ENCODE assay signal across 17 mouse cellular contexts in the genomic region with DNA sequence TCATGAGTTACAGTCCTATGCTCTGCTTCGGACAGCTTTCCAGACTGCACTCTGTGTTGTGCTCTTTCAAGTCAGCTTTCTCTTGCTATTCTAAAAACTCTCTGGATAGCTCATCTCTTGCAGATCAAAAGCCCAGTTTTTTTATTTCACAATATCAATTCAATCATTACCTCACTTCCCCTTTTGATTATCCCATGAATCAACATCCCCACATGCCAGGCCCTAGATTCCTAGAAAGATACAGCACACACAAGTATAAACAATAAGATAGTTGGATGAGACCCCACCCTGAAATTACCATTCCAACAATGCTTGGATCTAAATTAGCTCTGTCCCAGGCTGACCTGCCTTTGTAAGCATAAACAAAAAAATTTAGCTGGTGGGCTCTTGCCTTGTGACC. TPM values are rescaled to one million over a fixed set of nuclear protein-coding genes. Genes with fewer than 3 reads are reported as not detected.
"Had no signal": no experiment of that assay in that cellular context is flagged by ENCODE, and none has a peak within 500 bp of the region (broad histone marks: within the 10 kb centered on the region; RNA-seq: fewer than 3 reads in every experiment).

No protein-coding gene starts in this region.

- H3K9me3 ChIP-seq: stomach, embryonic 15.5 days had no signal

- H3K36me3 ChIP-seq: midbrain, embryonic 15.5 days; neural tube, embryonic 12.5 days; stomach, embryonic 15.5 days had no signal

- H3K4me3 ChIP-seq: megakaryocyte, embryonic 14.5 days; midbrain, embryonic 13.5 days; midbrain, embryonic 15.5 days; neural tube, embryonic 12.5 days; stomach, embryonic 15.5 days had no signal

- ATAC-seq: midbrain, embryonic 13.5 days; midbrain, embryonic 15.5 days had no signal

- H3K9ac ChIP-seq: liver, embryonic 14.5 days; lung, embryonic 14.5 days; midbrain, embryonic 13.5 days; midbrain, embryonic 15.5 days; neural tube, embryonic 12.5 days; stomach, embryonic 15.5 days had no signal

- H3K4me2 ChIP-seq: lung, embryonic 14.5 days; midbrain, embryonic 11.5 days; midbrain, embryonic 13.5 days; midbrain, embryonic 15.5 days; neural tube, embryonic 12.5 days; stomach, embryonic 15.5 days had no signal

- H3K27me3 ChIP-seq: megakaryocyte, embryonic 14.5 days; midbrain, embryonic 13.5 days; midbrain, embryonic 15.5 days; neural tube, embryonic 12.5 days; stomach, embryonic 15.5 days had no signal

- H3K27ac ChIP-seq: liver, embryonic 14.5 days; macrophage; midbrain, embryonic 13.5 days; midbrain, embryonic 15.5 days; neural tube, embryonic 12.5 days; stomach, embryonic 15.5 days; stomach, postnatal 0 days had no signal

- H3K4me1 ChIP-seq: megakaryocyte, embryonic 14.5 days; midbrain, embryonic 15.5 days; neural tube, embryonic 12.5 days; stomach, embryonic 15.5 days had no signal

- DNase-seq: lung, embryonic 14.5 days; lung, postnatal 14 days; lung, postnatal 36 days; right cerebral cortex, postnatal 14 days; thymus, adult 2 months; thymus, postnatal 25 days; thymus, postnatal 4 days had no signal

RNA-seq across cellular contexts. Expression of gene Sorbs2, which starts 57.6 kb away (rescaled TPM):
- total RNA-seq: monocyte, adult 5-6 weeks had no signal
- polyA plus RNA-seq: macrophage had no signal
